Comparison of ENCODE assay signal across 14 mouse cellular contexts in genomic region chr12:24878735-24879362, GRCm38 (mm10). TPM values are rescaled to one million over a fixed set of nuclear protein-coding genes. Genes with fewer than 3 reads are reported as not detected.
A peak's percentile ranks its signal among the peaks of the same experiment; 100 is the strongest.
DNase-seq lines count a peak whose midpoint lies in the region; ATAC-seq and TF ChIP-seq lines count a peak whose summit lies in the region.
"Had no signal": no experiment of that assay in that cellular context is flagged by ENCODE, and none has a peak within 500 bp of the region (broad histone marks: within the 10 kb centered on the region; RNA-seq: fewer than 3 reads in every experiment).

No protein-coding gene starts in this region.

- peaks cover 28% of the 10 kb centered on the region for H3K4me1 ChIP-seq in heart, embryonic 11.5 days (ENCODE audit: control insufficient read depth, insufficient read depth, low read length)
- H3K4me1 ChIP-seq in neural tube, embryonic 15.5 days, result peaks cover 19% of the 10 kb centered on the region
- H3K4me1 ChIP-seq in liver, embryonic 14.5 days (replicated peaks; ENCODE audit: control insufficient read depth in 2 of 2, insufficient read depth in 2 of 2, low read length in 1 of 2), result peaks cover 49 to 51% of the 10 kb centered on the region in 2 experiments

- no peak overlapping the region for H3K4me3 ChIP-seq in heart, embryonic 11.5 days (ENCODE audit: low read depth, low read length)
- H3K4me3 ChIP-seq in neural tube, embryonic 15.5 days (replicated peaks), result no peak overlapping the region
- H3K4me3 ChIP-seq in liver, embryonic 14.5 days (ENCODE audit: insufficient read depth in 1 of 2, low read depth in 2 of 2, low read length in 2 of 2), result no peak overlapping the region
- H3K4me3 ChIP-seq: embryonic facial prominence, embryonic 13.5 days had no signal

- no peaks in the 10 kb centered on the region for H3K9me3 ChIP-seq in heart, embryonic 11.5 days (replicated peaks; ENCODE audit: control insufficient read depth, low read length)
- no peaks in the 10 kb centered on the region for H3K9me3 ChIP-seq in neural tube, embryonic 15.5 days (replicated peaks)
- H3K9me3 ChIP-seq in liver, embryonic 14.5 days (ENCODE audit: control insufficient read depth, low read length), result no peaks in the 10 kb centered on the region
- H3K9me3 ChIP-seq: embryonic facial prominence, embryonic 13.5 days had no signal

- no peak overlapping the region for H3K4me2 ChIP-seq in heart, embryonic 11.5 days
- no peak overlapping the region for H3K4me2 ChIP-seq in neural tube, embryonic 15.5 days
- H3K4me2 ChIP-seq in liver, embryonic 14.5 days (ENCODE audit: low read depth), result peak overlapping the region; percentile 67
- H3K4me2 ChIP-seq: embryonic facial prominence, embryonic 13.5 days had no signal

- H3K36me3 ChIP-seq in heart, embryonic 11.5 days (ENCODE audit: control insufficient read depth, insufficient read depth, low read length), result no peaks in the 10 kb centered on the region
- H3K36me3 ChIP-seq in neural tube, embryonic 15.5 days, result peaks cover 10% of the 10 kb centered on the region
- H3K36me3 ChIP-seq in liver, embryonic 14.5 days (replicated peaks; ENCODE audit: control insufficient read depth, insufficient read depth, low read depth), result no peaks in the 10 kb centered on the region

- no peak for TF ChIP-seq CTCF in liver, embryonic 14.5 days (IDR thresholded peaks at IDR 0.05; ENCODE audit: low read depth)

- no peak overlapping the region for H3K9ac ChIP-seq in heart, embryonic 11.5 days (ENCODE audit: low read depth, low read length)
- H3K9ac ChIP-seq in neural tube, embryonic 15.5 days (replicated peaks), result no peak overlapping the region
- H3K9ac ChIP-seq in liver, embryonic 14.5 days (replicated peaks), result peak overlapping the region; percentile 58
- H3K9ac ChIP-seq: embryonic facial prominence, embryonic 13.5 days had no signal

- 34% methylated on average over 5 of the region's 5 CpGs for WGBS in heart, embryonic 11.5 days (ENCODE audit: insufficient replicate concordance)
- WGBS in neural tube, embryonic 15.5 days, result 48% methylated on average over 5 of the region's 5 CpGs
- WGBS in liver, embryonic 14.5 days (ENCODE audit: insufficient replicate concordance), result 47% methylated on average over 5 of the region's 5 CpGs

- intact Hi-C loops in heart, postnatal 10 days (cut with DNase I), result no loop called here

- ATAC-seq in heart, embryonic 11.5 days (replicated peaks; ENCODE audit: insufficient number of reproducible peaks, low FRiP score, low TSS enrichment), result no peak
- ATAC-seq in neural tube, embryonic 15.5 days (ENCODE audit: low FRiP score), result peak; percentile 43; the same call in 1 of the 2 replicates
- ATAC-seq in liver, embryonic 14.5 days (ENCODE audit: insufficient read depth), result peak; percentile 80
- ATAC-seq: activated CD4-positive, CD25-positive, alpha-beta regulatory T cell, adult 4 months; hindbrain, postnatal 0 days had no signal

- TF ChIP-seq EP300 in liver, embryonic 14.5 days (IDR thresholded peaks at IDR 0.05; ENCODE audit: low read depth), result no peak

- no peaks in the 10 kb centered on the region for H3K27me3 ChIP-seq in heart, embryonic 11.5 days (ENCODE audit: control insufficient read depth, insufficient read depth, low read length)
- H3K27me3 ChIP-seq in neural tube, embryonic 15.5 days (replicated peaks), result no peaks in the 10 kb centered on the region
- no peaks in the 10 kb centered on the region for H3K27me3 ChIP-seq in liver, embryonic 14.5 days (ENCODE audit: control insufficient read depth, insufficient read depth, low read length)
- H3K27me3 ChIP-seq: embryonic facial prominence, embryonic 13.5 days had no signal

- H3K27ac ChIP-seq in heart, embryonic 11.5 days (ENCODE audit: low read depth, low read length), result peak overlapping the region; percentile 11; the same call in 1 of the 2 replicates
- no peak overlapping the region for H3K27ac ChIP-seq in neural tube, embryonic 15.5 days (replicated peaks)
- H3K27ac ChIP-seq in liver, embryonic 14.5 days, result peak overlapping the region; percentile 94
- H3K27ac ChIP-seq: embryonic facial prominence, embryonic 13.5 days; hindbrain, postnatal 0 days had no signal

- no peak for DNase-seq in heart, postnatal 10 days
- DNase-seq in neural tube, embryonic 10.5 days (ENCODE audit: extremely low spot score, low spot score), result no peak
- peak in 1 of 3 experiments; percentile 76 for DNase-seq in liver, embryonic 14.5 days (ENCODE audit: low read depth in 3 of 3, low spot score in 3 of 3)
- DNase-seq in T-cell, adult 2 months (ENCODE audit: low spot score), result no peak
- DNase-seq in urinary bladder, postnatal 4 days (ENCODE audit: low spot score in 2 of 2), result no peak
- no peak for DNase-seq in right cerebral cortex, postnatal 10 days (ENCODE audit: low spot score in 2 of 2)
- DNase-seq: cerebellum, adult 9-11 months; lung, postnatal 14 days; right cerebral cortex, postnatal 4 days had no signal

RNA-seq across cellular contexts. Expression of gene Mboat2, which starts 48.2 kb away (rescaled TPM):
- 39.1 and 40.1 TPM in 2 replicates for polyA plus RNA-seq in heart, embryonic 11.5 days (2014; fragmentation: Nextera tagmentation; extraction: Ambion mirVana)
- total RNA-seq in heart, postnatal 10 days (2021), result 10 to 100 TPM; 17.3 to 18.3 TPM
- polyA plus RNA-seq in neural tube, embryonic 15.5 days (2015; fragmentation: Nextera tagmentation; extraction: Ambion mirVana), result 58.8 and 61.9 TPM in 2 replicates
- polyA plus RNA-seq in liver, embryonic 14.5 days (2012; rRNA removed), result 0.95 and 1.3 TPM in 2 replicates
- 3.6 and 4.0 TPM in 2 replicates for polyA plus RNA-seq in liver, embryonic 14.5 days (2014; fragmentation: Nextera tagmentation; extraction: Ambion mirVana)
